Mouse (Mus musculus) megakaryocyte-erythroid progenitor cell, adult 5-6 weeks (primary cell): ENCODE measurements at regions not wholly inside any gene's neighbourhood (a gene's known extent, or its start where the extent isn't known, plus 50 kb on each side); places are given as distances from the start of the nearest gene placed in this dataset.

Experiments
- ATAC-seq: replicated peaks from 2 replicates; pipeline ENCODE4 v1.8.0; 2016; ENCODE audit warnings: mild to moderate bottlenecking, inconsistent platforms; ENCODE audit not compliant: severe bottlenecking, poor library complexity, low FRiP score, low TSS enrichment

- ATAC-seq: no peak
Observed at GRCm38 (mm10) chr3:148385712-148386111, 604.6 kb downstream of the Adgrl2 start.

GRCm38 (mm10) chr3:148381057-148381456, 609.3 kb downstream of the Adgrl2 start:
- no peak for ATAC-seq

- no peak for ATAC-seq
Observed at GRCm38 (mm10) chr3:148363331-148363730, 627.0 kb downstream of the Adgrl2 start.

GRCm38 (mm10) chr3:148362453-148362864, 627.9 kb downstream of the Adgrl2 start:
- no peak for ATAC-seq

GRCm38 (mm10) chr3:148343633-148344361, 646.6 kb downstream of the Adgrl2 start:
- peak; percentile 59 for ATAC-seq

- ATAC-seq: no peak
Observed at GRCm38 (mm10) chr3:148343256-148343632, 647.1 kb downstream of the Adgrl2 start.

- no peak for ATAC-seq
Observed at GRCm38 (mm10) chr3:148339258-148339657, 651.1 kb downstream of the Adgrl2 start.

GRCm38 (mm10) chr3:148336640-148337039, 653.7 kb downstream of the Adgrl2 start:
- no peak for ATAC-seq

- ATAC-seq: peak; percentile 81
Observed at GRCm38 (mm10) chr3:148336091-148336511, 654.3 kb downstream of the Adgrl2 start.

- ATAC-seq: no peak; the same call in 1 of the 2 replicates
Observed at GRCm38 (mm10) chr3:148335654-148336053, 654.7 kb downstream of the Adgrl2 start.

- no peak for ATAC-seq
Observed at GRCm38 (mm10) chr3:148324911-148325621, 665.3 kb downstream of the Adgrl2 start.

- no peak for ATAC-seq
Observed at GRCm38 (mm10) chr3:148321894-148322293, 668.5 kb downstream of the Adgrl2 start.

- no peak for ATAC-seq
Observed at GRCm38 (mm10) chr3:148316198-148316597, 674.2 kb downstream of the Adgrl2 start.

GRCm38 (mm10) chr3:148315286-148315685, 675.1 kb downstream of the Adgrl2 start:
- no peak for ATAC-seq

- ATAC-seq: no peak
Observed at GRCm38 (mm10) chr3:148295515-148295914, 694.8 kb downstream of the Adgrl2 start.

- no peak for ATAC-seq
Observed at GRCm38 (mm10) chr3:148278978-148279377, 711.4 kb downstream of the Adgrl2 start.

GRCm38 (mm10) chr3:148272159-148272848, 718.1 kb downstream of the Adgrl2 start:
- peak; percentile 98 for ATAC-seq

- ATAC-seq: no peak
Observed at GRCm38 (mm10) chr3:148268812-148269211, 721.5 kb downstream of the Adgrl2 start.

- ATAC-seq: no peak
Observed at GRCm38 (mm10) chr3:148259211-148259610, 731.1 kb downstream of the Adgrl2 start.

GRCm38 (mm10) chr3:148248617-148249016, 741.7 kb downstream of the Adgrl2 start:
- ATAC-seq: 0 out of 2 replicates have a peak, but pooled peaks have one; percentile 22
